Mouse (Mus musculus) forebrain, embryonic 14.5 days (tissue): ENCODE results near the gene Anapc5. TPM values are rescaled to one million over a fixed set of nuclear protein-coding genes. Genes with fewer than 3 reads are reported as not detected.
A peak's percentile ranks its signal among the peaks of the same experiment; 100 is the strongest.

Experiments
- ATAC-seq: fragments of 200-750 bp; cut with Nextera tagmentation; 2 replicates; pipeline ENCODE4 v1.8.0; 2017; ENCODE audit warnings: mild to moderate bottlenecking, moderate library complexity
- DNase-seq: peaks from one replicate; pipeline ENCODE4 v3.0.0-alpha.2; 2015; ENCODE audit warnings: low spot score
- H3K27ac ChIP-seq: fragments of 300-500 bp; sonication (generic); 2 replicates; pipeline ENCODE4 v1.5.1; 2014; ENCODE audit warnings: low read depth, mild to moderate bottlenecking, control low read depth, low read length, moderate library complexity
- H3K27me3 ChIP-seq: fragments of 300-500 bp; sonication (generic); replicated peaks from 2 replicates; pipeline ENCODE4 v1.6.1; 2014; ENCODE audit warnings: low read length, control low read depth, mixed read lengths; ENCODE audit not compliant: control insufficient read depth, insufficient read depth
- H3K36me3 ChIP-seq: fragments of 300-500 bp; sonication (generic); 2 replicates; pipeline ENCODE4 v1.6.1; 2014; ENCODE audit warnings: low read length, control low read depth; ENCODE audit not compliant: control insufficient read depth, insufficient read depth
- H3K4me1 ChIP-seq: fragments of 300-500 bp; sonication (generic); 2 replicates; pipeline ENCODE4 v1.6.1; 2014; ENCODE audit warnings: antibody characterized with exemption, low read length, control low read depth; ENCODE audit not compliant: control insufficient read depth, insufficient read depth
- H3K4me2 ChIP-seq: fragments of 300-500 bp; sonication (generic); 2 replicates; pipeline ENCODE4 v1.6.1; 2014; ENCODE audit warnings: mild to moderate bottlenecking, control low read depth, low read length
- H3K4me3 ChIP-seq: fragments of 300-500 bp; sonication (generic); 2 replicates; pipeline ENCODE4 v1.5.1; 2014; ENCODE audit warnings: low read depth, low read length, control low read depth
- H3K9ac ChIP-seq: fragments of 300-500 bp; sonication (generic); 2 replicates; pipeline ENCODE4 v1.6.1; 2014; ENCODE audit warnings: mild to moderate bottlenecking, low read length, control low read depth, moderate library complexity
- H3K9me3 ChIP-seq: fragments of 300-500 bp; sonication (generic); replicated peaks from 2 replicates; pipeline ENCODE4 v1.6.1; 2016; ENCODE audit warnings: low read length, control low read depth, mixed read lengths; ENCODE audit not compliant: control insufficient read depth
- WGBS: fragments of 180-500 bp; shearing (Covaris S2); extraction: QIAGEN DNeasy Blood & Tissue Kit; methylation state at CpG from one replicate; pipeline ENCODE4 v1.1.7; 2014; 5-methylcytosine and 5-hydroxymethylcytosine counted together
- polyA plus RNA-seq: library from polyadenylated mRNA; unstranded; fragments of >200 nt; fragmentation: Nextera tagmentation; extraction: Ambion mirVana; gene quantifications from 2 replicates; pipeline ENCODE4 v1.2.1, GENCODE M21; 2014

Anapc5 gene
- polyA plus RNA-seq, 1 experiment from 2014 or later = 484 TPM

GRCm38 (mm10) chr5:122832996-122833395, 11.9 kb upstream of the Anapc5 start:
- Histone ChIP-seq H3K9ac (no peak overlapping the region), H3K4me3 (no peak overlapping the region), H3K9me3 (no peaks in the 10 kb centered on the region), H3K4me1 (no peaks in the 10 kb centered on the region), H3K4me2 (no peak overlapping the region), H3K36me3 (no peaks in the 10 kb centered on the region), H3K27ac (no peak overlapping the region), H3K27me3 (no peaks in the 10 kb centered on the region)
- ATAC-seq (no peak), DNase-seq (no peak)
- 86% methylated on average over 10 of the region's 10 CpGs for WGBS

- 86% methylated on average over 10 of the region's 10 CpGs for WGBS
- Histone ChIP-seq H3K9ac (no peak overlapping the region), H3K4me1 (no peaks in the 10 kb centered on the region), H3K4me2 (no peak overlapping the region), H3K9me3 (no peaks in the 10 kb centered on the region), H3K27me3 (no peaks in the 10 kb centered on the region), H3K36me3 (no peaks in the 10 kb centered on the region), H3K27ac (no peak overlapping the region), H3K4me3 (no peak overlapping the region)
- ATAC-seq (no peak), DNase-seq (no peak)
Observed at GRCm38 (mm10) chr5:122832536-122832935, 11.4 kb upstream of the Anapc5 start.

DNA sequence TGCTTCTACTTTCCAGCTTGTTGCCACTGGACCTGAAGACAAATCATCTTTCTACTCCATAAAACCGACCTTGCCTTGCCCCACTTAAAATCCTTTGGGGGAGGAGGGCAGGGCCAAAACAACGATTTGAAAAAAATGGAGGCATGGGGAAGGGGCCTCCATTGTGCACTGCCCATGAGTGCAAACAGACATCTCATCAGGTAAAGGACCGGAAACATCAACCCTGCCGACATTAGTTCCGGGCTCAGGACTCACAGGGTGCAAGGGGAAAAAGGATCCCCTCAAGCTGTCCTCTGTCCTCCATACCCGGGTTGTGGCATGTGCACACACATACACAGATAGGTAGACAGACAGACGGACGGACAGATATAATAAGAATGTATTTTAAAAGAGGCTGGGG, 4.0 kb upstream of the Anapc5 start:
- DNase-seq (no peak), ATAC-seq (no peak)
- 81% methylated on average over 8 of the region's 8 CpGs for WGBS
- Histone ChIP-seq H3K4me3 (no peak overlapping the region), H3K9me3 (no peaks in the 10 kb centered on the region), H3K4me1 (peaks cover 2% of the 10 kb centered on the region), H3K9ac (no peak overlapping the region), H3K36me3 (no peaks in the 10 kb centered on the region), H3K27me3 (no peaks in the 10 kb centered on the region), H3K27ac (no peak overlapping the region), H3K4me2 (no peak overlapping the region)

GRCm38 (mm10) chr5:122824450-122824849, 3.3 kb upstream of the Anapc5 start:
- ATAC-seq = no peak

DNA sequence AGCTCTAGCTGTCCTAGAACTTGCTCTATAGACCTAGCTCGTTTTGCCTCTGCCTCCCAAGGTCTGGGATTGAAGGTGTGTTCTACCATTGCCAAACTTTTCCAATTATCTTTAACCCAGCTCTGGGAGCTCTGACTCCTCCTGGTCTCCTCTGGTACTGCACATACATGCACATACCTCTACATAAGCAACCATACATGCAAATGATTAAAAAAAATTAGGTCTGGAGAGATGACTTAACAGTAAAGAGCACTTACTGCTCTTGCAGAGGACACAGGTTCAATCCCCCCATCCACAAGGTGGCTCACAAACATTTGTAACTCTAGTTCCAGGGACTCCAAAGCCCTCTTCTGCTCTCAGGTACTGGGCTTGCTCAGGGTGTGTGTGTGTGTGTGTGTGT, 2.8 kb upstream of the Anapc5 start:
- H3K27me3 ChIP-seq = no peaks in the 10 kb centered on the region
- peaks cover 4% of the 10 kb centered on the region; the same call in 1 of the 2 replicates for H3K36me3 ChIP-seq
- no peak overlapping the region for H3K4me2 ChIP-seq
- no peak overlapping the region for H3K9ac ChIP-seq
- H3K9me3 ChIP-seq = no peaks in the 10 kb centered on the region
- WGBS = 62% methylated on average over 1 of the region's 1 CpGs
- no peak for DNase-seq
- ATAC-seq = no peak
- H3K4me1 ChIP-seq = peaks cover 9% of the 10 kb centered on the region
- no peak overlapping the region for H3K4me3 ChIP-seq
- no peak overlapping the region for H3K27ac ChIP-seq

More at GRCm38 (mm10) chr5:122824450-122824849, 3.3 kb upstream of the Anapc5 start:
- no peak for DNase-seq
- H3K9ac ChIP-seq = no peak overlapping the region
- no peaks in the 10 kb centered on the region for H3K9me3 ChIP-seq
- H3K36me3 ChIP-seq = peaks cover under 1% of the 10 kb centered on the region; the same call in 1 of the 2 replicates
- whole genome bisulfite sequencing = 80% methylated on average over 6 of the region's 6 CpGs
- H3K27me3 ChIP-seq = no peaks in the 10 kb centered on the region
- peaks cover 6% of the 10 kb centered on the region for H3K4me1 ChIP-seq
- H3K27ac ChIP-seq = no peak overlapping the region
- H3K4me2 ChIP-seq = no peak overlapping the region
- H3K4me3 ChIP-seq = no peak overlapping the region

GRCm38 (mm10) chr5:122822441-122822840, 1.3 kb upstream of the Anapc5 start:
- ATAC-seq (no peak), DNase-seq (no peak)
- H3K27me3 ChIP-seq = no peaks in the 10 kb centered on the region
- WGBS = 97% methylated on average over 4 of the region's 4 CpGs
- H3K4me1 ChIP-seq = peaks cover 9% of the 10 kb centered on the region
- peaks cover 19% of the 10 kb centered on the region for H3K36me3 ChIP-seq
- H3K4me2 ChIP-seq = no peak overlapping the region
- H3K4me3 ChIP-seq = no peak overlapping the region
- no peaks in the 10 kb centered on the region for H3K9me3 ChIP-seq
- H3K9ac ChIP-seq = no peak overlapping the region
- no peak overlapping the region for H3K27ac ChIP-seq

DNA sequence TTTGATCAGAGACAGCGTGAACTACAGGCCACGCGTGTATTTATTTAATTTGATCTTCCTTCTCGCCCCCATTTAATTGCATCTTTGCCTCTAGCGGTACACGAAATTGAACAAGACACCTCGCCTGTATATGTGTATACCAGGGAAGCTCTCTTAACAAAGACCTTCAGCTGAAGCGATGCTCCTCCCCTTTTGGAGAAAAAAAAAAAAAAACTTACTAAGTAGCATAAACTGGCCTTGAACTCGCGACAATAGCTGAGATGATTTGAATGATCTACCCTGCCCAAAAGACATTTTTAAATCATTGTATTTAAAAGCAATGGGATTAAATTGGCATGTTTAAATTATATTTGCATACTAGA, 366 bp upstream of the Anapc5 start:
- no peaks in the 10 kb centered on the region for H3K27me3 ChIP-seq
- H3K9me3 ChIP-seq = no peaks in the 10 kb centered on the region
- ATAC-seq (peak; percentile 61), DNase-seq (no peak)
- H3K4me2 ChIP-seq = peak overlapping the region; percentile 56
- 0% methylated on average over 10 of the region's 10 CpGs for WGBS
- H3K36me3 ChIP-seq = peaks cover 28% of the 10 kb centered on the region
- peak overlapping the region; percentile 97 for H3K27ac ChIP-seq
- peaks cover 9% of the 10 kb centered on the region for H3K4me1 ChIP-seq
- H3K4me3 ChIP-seq = peak overlapping the region; percentile 91
- H3K9ac ChIP-seq = peak overlapping the region; percentile 88

GRCm38 (mm10) chr5:122812699-122813098, 8.4 kb downstream of the Anapc5 start:
- no peak overlapping the region for H3K9ac ChIP-seq
- no peaks in the 10 kb centered on the region for H3K4me1 ChIP-seq
- no peak overlapping the region for H3K4me3 ChIP-seq
- ATAC-seq (no peak), DNase-seq (no peak)
- 88% methylated on average over 3 of the region's 3 CpGs for WGBS
- H3K4me2 ChIP-seq = no peak overlapping the region
- H3K27me3 ChIP-seq = no peaks in the 10 kb centered on the region
- no peaks in the 10 kb centered on the region for H3K9me3 ChIP-seq
- H3K27ac ChIP-seq = no peak overlapping the region
- peaks cover 84% of the 10 kb centered on the region for H3K36me3 ChIP-seq

DNA sequence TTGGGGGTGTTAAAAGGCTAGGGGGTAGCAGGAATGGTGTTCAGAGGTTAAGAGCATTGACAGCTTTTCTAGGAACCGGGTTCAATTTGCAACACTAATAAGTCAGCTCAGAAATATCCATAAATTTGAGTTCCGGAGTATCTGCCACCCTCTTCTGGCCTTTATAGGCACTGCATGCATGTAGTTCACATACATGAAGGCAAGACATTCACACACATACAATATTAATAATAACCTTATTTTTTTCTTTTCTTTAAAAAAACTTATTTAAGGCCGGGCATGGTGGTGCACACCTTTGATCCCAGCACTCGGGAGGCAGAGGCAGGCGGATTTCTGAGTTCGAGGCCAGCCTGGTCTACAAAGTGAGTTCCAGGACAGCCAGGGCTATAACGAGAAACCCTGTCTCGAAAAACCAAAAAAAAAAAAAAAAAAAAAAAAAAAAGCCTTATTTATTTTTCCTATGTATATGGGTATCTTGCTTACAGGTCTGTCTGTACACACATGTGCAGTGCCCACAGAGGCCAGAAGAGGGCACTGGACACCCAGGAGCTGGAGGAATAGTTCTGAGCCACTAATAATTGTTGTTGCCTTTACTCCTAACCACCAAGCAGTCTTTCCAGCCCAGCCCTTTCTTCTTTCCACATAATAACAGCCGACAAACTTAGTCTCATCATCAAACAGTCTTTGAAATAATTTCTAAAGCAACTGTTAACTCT, 9.6 kb downstream of the Anapc5 start:
- no peak for ATAC-seq
- Histone ChIP-seq H3K36me3 (peaks cover 84% of the 10 kb centered on the region), H3K9me3 (no peaks in the 10 kb centered on the region), H3K9ac (no peak overlapping the region), H3K27ac (no peak overlapping the region), H3K27me3 (no peaks in the 10 kb centered on the region), H3K4me2 (no peak overlapping the region), H3K4me3 (no peak overlapping the region), H3K4me1 (no peaks in the 10 kb centered on the region)
- DNase-seq = peak; percentile 70
- 91% methylated on average over 9 of the region's 9 CpGs for WGBS
